Mouse (Mus musculus) lung, postnatal 14 days (tissue): ENCODE results near the gene Eps8.

Experiments used
- DNase-seq: peaks from one replicate; pipeline ENCODE4 v3.0.0; 2021

Gene Eps8

GRCm38 (mm10) chr6:137560358-137560859 lies 94.3 kb downstream of the Eps8 start:
- DNase-seq, result peak; percentile 43

- DNase-seq, result peak; percentile 51
Observed at GRCm38 (mm10) chr6:137558840-137559239, 95.8 kb downstream of the Eps8 start.

GRCm38 (mm10) chr6:137557671-137558070 lies 97.0 kb downstream of the Eps8 start:
- DNase-seq, result no peak

GRCm38 (mm10) chr6:137557159-137557558 lies 97.5 kb downstream of the Eps8 start:
- DNase-seq, result no peak

- DNase-seq, result no peak
Observed at GRCm38 (mm10) chr6:137556636-137557035, 98.0 kb downstream of the Eps8 start.

GRCm38 (mm10) chr6:137550181-137550580 lies 104.5 kb downstream of the Eps8 start:
- no peak for DNase-seq

GRCm38 (mm10) chr6:137548613-137549012 lies 106.1 kb downstream of the Eps8 start:
- DNase-seq, result no peak

- DNase-seq, result no peak
Observed at GRCm38 (mm10) chr6:137547555-137547954, 107.1 kb downstream of the Eps8 start.

GRCm38 (mm10) chr6:137546101-137546500 lies 108.6 kb downstream of the Eps8 start:
- no peak for DNase-seq

GRCm38 (mm10) chr6:137545341-137545740 lies 109.3 kb downstream of the Eps8 start:
- no peak for DNase-seq

- no peak for DNase-seq
Observed at GRCm38 (mm10) chr6:137542231-137543152, 112.2 kb downstream of the Eps8 start.

GRCm38 (mm10) chr6:137541216-137542176 lies 113.2 kb downstream of the Eps8 start:
- DNase-seq, result no peak

- DNase-seq, result peak; percentile 17
Observed at GRCm38 (mm10) chr6:137540800-137541199, 113.9 kb downstream of the Eps8 start.

- no peak for DNase-seq
Observed at GRCm38 (mm10) chr6:137540346-137540745, 114.3 kb downstream of the Eps8 start.

GRCm38 (mm10) chr6:137539219-137539618 lies 115.5 kb downstream of the Eps8 start:
- no peak for DNase-seq

- no peak for DNase-seq
Observed at GRCm38 (mm10) chr6:137532758-137533157, 121.9 kb downstream of the Eps8 start.

- DNase-seq, result no peak
Observed at GRCm38 (mm10) chr6:137525769-137526168, 128.9 kb downstream of the Eps8 start.

- no peak for DNase-seq
Observed at GRCm38 (mm10) chr6:137520343-137520704, 134.4 kb downstream of the Eps8 start.

- DNase-seq, result no peak
Observed at GRCm38 (mm10) chr6:137519529-137520342, 134.9 kb downstream of the Eps8 start.

GRCm38 (mm10) chr6:137514872-137515271 lies 139.8 kb downstream of the Eps8 start:
- no peak for DNase-seq

GRCm38 (mm10) chr6:137512753-137513152 lies 141.9 kb downstream of the Eps8 start:
- DNase-seq, result no peak

GRCm38 (mm10) chr6:137509341-137510045 lies 145.2 kb downstream of the Eps8 start:
- no peak for DNase-seq
